Comparison of ENCODE assay signal across 24 mouse cellular contexts in genomic region chr11:33848685-33849084, GRCm38 (mm10).
A peak's percentile ranks its signal among the peaks of the same experiment; 100 is the strongest.
DNase-seq lines count a peak whose midpoint lies in the region; ATAC-seq and TF ChIP-seq lines count a peak whose summit lies in the region.
"Had no signal": no experiment of that assay in that cellular context is flagged by ENCODE, and none has a peak within 500 bp of the region (broad histone marks: within the 10 kb centered on the region; RNA-seq: fewer than 3 reads in every experiment).

No protein-coding gene starts in this region.

- no peak overlapping the region for H3K4me3 ChIP-seq in CH12.LX (replicated peaks in 1 of 3; ENCODE audit: low read depth in 2 of 3, low read length in 2 of 3, poor library complexity in 1 of 3)
- H3K4me3 ChIP-seq in midbrain, embryonic 14.5 days (replicated peaks; ENCODE audit: low read depth, low read length): no peak overlapping the region
- no peak overlapping the region for H3K4me3 ChIP-seq in stomach, postnatal 0 days (ENCODE audit: low read depth, low read length)
- no peak overlapping the region for H3K4me3 ChIP-seq in midbrain, embryonic 10.5 days
- H3K4me3 ChIP-seq: embryonic facial prominence, embryonic 12.5 days; embryonic facial prominence, embryonic 15.5 days; heart, adult 2 months; hindbrain, embryonic 10.5 days; hindbrain, embryonic 13.5 days had no signal

- peak; percentile 21 for DNase-seq in CH12.LX (ENCODE audit: extremely low read depth)
- no peak for DNase-seq in midbrain, embryonic 14.5 days
- DNase-seq in stomach, postnatal 0 days (ENCODE audit: low spot score): no peak
- no peak for DNase-seq in midbrain, embryonic 10.5 days (ENCODE audit: low spot score)
- DNase-seq: adrenal gland, adult 8-10 months; adrenal gland, postnatal 25 days; B cell, adult 2 months; cerebellum, adult 18-20 months; cerebellum, adult 9-10 months; cerebellum, postnatal 14 days; gastrocnemius, postnatal 25 days; heart, adult 2 months had no signal

- H3K9ac ChIP-seq in CH12.LX (ENCODE audit: insufficient read depth, low read depth): no peak overlapping the region
- no peak overlapping the region for H3K9ac ChIP-seq in midbrain, embryonic 14.5 days (replicated peaks; ENCODE audit: low read length)
- no peak overlapping the region for H3K9ac ChIP-seq in stomach, postnatal 0 days (ENCODE audit: low read length)
- H3K9ac ChIP-seq: embryonic facial prominence, embryonic 12.5 days; embryonic facial prominence, embryonic 15.5 days; hindbrain, embryonic 13.5 days had no signal

- in situ Hi-C loops in CH12.LX (cut with MboI; ENCODE audit: low pct_ligation_motif_present, low pct_unique_long_range_greater_than_20kb, low sequenced_read_pairs): no loop called here

- no peak for TF ChIP-seq RAD21 in CH12.LX (IDR thresholded peaks at IDR 0.05; ENCODE audit: low read depth, low read length)

- no peaks in the 10 kb centered on the region for H3K36me3 ChIP-seq in CH12.LX (replicated peaks in 1 of 2; ENCODE audit: control insufficient read depth in 1 of 2, insufficient read depth in 1 of 2, low read length in 1 of 2)
- no peaks in the 10 kb centered on the region for H3K36me3 ChIP-seq in midbrain, embryonic 14.5 days (ENCODE audit: control insufficient read depth, insufficient read depth, low read length)
- H3K36me3 ChIP-seq in stomach, postnatal 0 days (ENCODE audit: control insufficient read depth, insufficient read depth, low read length): no peaks in the 10 kb centered on the region
- H3K36me3 ChIP-seq in midbrain, embryonic 10.5 days: no peaks in the 10 kb centered on the region
- H3K36me3 ChIP-seq: embryonic facial prominence, embryonic 12.5 days; embryonic facial prominence, embryonic 15.5 days; hindbrain, embryonic 10.5 days; hindbrain, embryonic 13.5 days had no signal

- dilution Hi-C loops in CH12.LX (cut with MboI; ENCODE audit: extremely low pct_ligation_motif_present, extremely low pct_unique_long_range_greater_than_20kb, low sequenced_read_pairs): no loop called here

- H3K79me2 ChIP-seq in CH12.LX (replicated peaks; ENCODE audit: control insufficient read depth, extremely low read depth, insufficient read depth, poor library complexity, severe bottlenecking): no peaks in the 10 kb centered on the region

- TF ChIP-seq POLR2A in CH12.LX (IDR thresholded peaks at IDR 0.05; ENCODE audit: low read depth, low read length): no peak

- ATAC-seq in common myeloid progenitor, adult 5-6 weeks (replicated peaks; ENCODE audit: low read depth, poor library complexity, severe bottlenecking): peak; percentile 81
- peak; percentile 66 for ATAC-seq in megakaryocyte progenitor cell, adult 5-6 weeks (replicated peaks; ENCODE audit: poor library complexity)
- no peak for ATAC-seq in midbrain, embryonic 14.5 days (ENCODE audit: low FRiP score, low TSS enrichment)
- ATAC-seq in stomach, postnatal 0 days (ENCODE audit: low FRiP score, low TSS enrichment): no peak
- ATAC-seq: activated CD4-positive, CD25-positive, alpha-beta regulatory T cell, adult 4 months; forebrain, embryonic 14.5 days; hindbrain, postnatal 0 days; inflammation-experienced regulatory T-cells, adult 6 months; intestine, embryonic 16.5 days had no signal

- WGBS in midbrain, embryonic 14.5 days: 91% methylated on average over 3 of the region's 3 CpGs
- WGBS in stomach, postnatal 0 days: 95% methylated on average over 3 of the region's 3 CpGs
- 90% methylated on average over 3 of the region's 3 CpGs for WGBS in midbrain, embryonic 10.5 days

- H3K9me3 ChIP-seq in CH12.LX (replicated peaks; ENCODE audit: low read length): no peaks in the 10 kb centered on the region
- no peaks in the 10 kb centered on the region for H3K9me3 ChIP-seq in midbrain, embryonic 14.5 days (ENCODE audit: control insufficient read depth, low read length)
- H3K9me3 ChIP-seq in stomach, postnatal 0 days (ENCODE audit: control insufficient read depth, low read length): no peaks in the 10 kb centered on the region
- no peaks in the 10 kb centered on the region for H3K9me3 ChIP-seq in midbrain, embryonic 10.5 days (replicated peaks)
- H3K9me3 ChIP-seq: embryonic facial prominence, embryonic 12.5 days; embryonic facial prominence, embryonic 15.5 days; hindbrain, embryonic 10.5 days; hindbrain, embryonic 13.5 days had no signal

- TF ChIP-seq CTCF in CH12.LX (conservative IDR thresholded peaks at IDR 0.05 in 1 of 2, IDR thresholded peaks at IDR 0.05 in 1 of 2; ENCODE audit: low read depth in 2 of 2, low read length in 2 of 2): no peak
- no peak for TF ChIP-seq CTCF in stomach, postnatal 0 days (IDR thresholded peaks at IDR 0.05; ENCODE audit: low read depth)

- H3K27me3 ChIP-seq in CH12.LX (replicated peaks): peaks cover 97% of the 10 kb centered on the region
- H3K27me3 ChIP-seq in midbrain, embryonic 14.5 days (ENCODE audit: control insufficient read depth, insufficient read depth, low read length): no peaks in the 10 kb centered on the region; the same call in 1 of the 2 replicates
- no peaks in the 10 kb centered on the region for H3K27me3 ChIP-seq in stomach, postnatal 0 days (ENCODE audit: control insufficient read depth, insufficient read depth, low read length)
- H3K27me3 ChIP-seq in midbrain, embryonic 10.5 days (ENCODE audit: low read depth, poor library complexity, severe bottlenecking): peaks cover 17% of the 10 kb centered on the region

- TF ChIP-seq EP300 in CH12.LX (IDR thresholded peaks at IDR 0.05; ENCODE audit: low read length): no peak
- no peak for TF ChIP-seq EP300 in stomach, postnatal 0 days (optimal IDR thresholded peaks at IDR 0.05)

- H3K4me2 ChIP-seq in CH12.LX (ENCODE audit: insufficient read depth, low read depth, poor library complexity, severe bottlenecking): no peak overlapping the region
- no peak overlapping the region for H3K4me2 ChIP-seq in midbrain, embryonic 14.5 days (ENCODE audit: low read length)
- no peak overlapping the region for H3K4me2 ChIP-seq in stomach, postnatal 0 days (replicated peaks; ENCODE audit: low read depth)
- H3K4me2 ChIP-seq: embryonic facial prominence, embryonic 12.5 days; embryonic facial prominence, embryonic 15.5 days; heart, embryonic 11.5 days; hindbrain, embryonic 13.5 days had no signal

- peaks cover 3 to 17% of the 10 kb centered on the region in 2 experiments; a peak in 2 of 4 replicates for H3K4me1 ChIP-seq in CH12.LX (ENCODE audit: control insufficient read depth in 1 of 2, insufficient read depth in 2 of 2)
- H3K4me1 ChIP-seq in midbrain, embryonic 14.5 days (ENCODE audit: control insufficient read depth, insufficient read depth, low read length): peaks cover 12% of the 10 kb centered on the region; the same call in 1 of the 2 replicates
- H3K4me1 ChIP-seq in stomach, postnatal 0 days (replicated peaks; ENCODE audit: control insufficient read depth, insufficient read depth): no peaks in the 10 kb centered on the region
- peaks cover 19% of the 10 kb centered on the region for H3K4me1 ChIP-seq in midbrain, embryonic 10.5 days

- H3K27ac ChIP-seq in CH12.LX (ENCODE audit: insufficient read depth, low read depth): no peak overlapping the region
- H3K27ac ChIP-seq in midbrain, embryonic 14.5 days (replicated peaks; ENCODE audit: low read depth, low read length): no peak overlapping the region
- no peak overlapping the region for H3K27ac ChIP-seq in stomach, postnatal 0 days (replicated peaks)
- H3K27ac ChIP-seq in midbrain, embryonic 10.5 days (replicated peaks): no peak overlapping the region
- H3K27ac ChIP-seq: embryonic facial prominence, embryonic 12.5 days; embryonic facial prominence, embryonic 15.5 days; heart, adult 2 months; hindbrain, embryonic 10.5 days; hindbrain, embryonic 13.5 days; hindbrain, postnatal 0 days had no signal

TF ChIP-seq in CH12.LX, 34 proteins besides CTCF, POLR2A, EP300 and RAD21:
- TF ChIP-seq SIN3A (IDR thresholded peaks at IDR 0.05; ENCODE audit: low read length) (no peak), MAX (IDR thresholded peaks at IDR 0.05; ENCODE audit: low read length) (0 out of 2 replicates have a peak, but pooled peaks have one; percentile 14)

Comparison
In these comparisons a context has a peak if more than half of its experiments do, and no peak if none do; other contexts are left out.
1. ATAC-seq: peak in common myeloid progenitor, adult 5-6 weeks (single experiment) and megakaryocyte progenitor cell, adult 5-6 weeks (single experiment); none in midbrain, embryonic 14.5 days (single experiment) and stomach, postnatal 0 days (single experiment).